Mouse (Mus musculus) urinary bladder, postnatal 14 days (tissue): ENCODE results near the gene Pptc7.
A peak's percentile ranks its signal among the peaks of the same experiment; 100 is the strongest.
"Not testable (repeated sequence)": the region's sequence is repeated elsewhere in the genome, so short reads cannot be mapped to it uniquely, and the experiment has no call there.

Experiments
- DNase-seq: peaks from one replicate; pipeline ENCODE4 v3.0.0; 2021; ENCODE audit warnings: low spot score

Pptc7 gene

DNA sequence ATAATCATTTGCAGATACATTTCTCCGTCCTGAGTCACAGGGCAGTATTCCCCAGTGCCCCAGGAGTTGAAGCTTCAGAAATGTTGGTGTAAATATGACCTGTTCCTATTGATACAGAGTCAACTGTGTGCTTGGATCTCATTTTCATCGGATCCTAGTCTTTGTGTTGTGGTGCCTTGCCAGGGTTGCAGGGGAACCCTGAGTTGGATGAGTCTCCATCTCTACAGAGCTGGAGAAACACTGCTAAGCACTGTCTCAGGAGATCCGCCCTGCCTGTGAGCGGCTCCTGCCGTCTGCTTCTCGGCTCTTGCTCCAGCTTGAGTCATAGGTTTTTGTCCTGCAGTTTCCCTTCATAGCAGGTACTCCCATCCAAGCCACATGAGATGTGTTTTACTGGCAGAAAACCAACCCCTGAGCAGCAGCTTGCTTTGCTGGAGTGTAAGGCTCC is 15.9 kb downstream of the Pptc7 start:
- DNase-seq = no peak

DNA sequence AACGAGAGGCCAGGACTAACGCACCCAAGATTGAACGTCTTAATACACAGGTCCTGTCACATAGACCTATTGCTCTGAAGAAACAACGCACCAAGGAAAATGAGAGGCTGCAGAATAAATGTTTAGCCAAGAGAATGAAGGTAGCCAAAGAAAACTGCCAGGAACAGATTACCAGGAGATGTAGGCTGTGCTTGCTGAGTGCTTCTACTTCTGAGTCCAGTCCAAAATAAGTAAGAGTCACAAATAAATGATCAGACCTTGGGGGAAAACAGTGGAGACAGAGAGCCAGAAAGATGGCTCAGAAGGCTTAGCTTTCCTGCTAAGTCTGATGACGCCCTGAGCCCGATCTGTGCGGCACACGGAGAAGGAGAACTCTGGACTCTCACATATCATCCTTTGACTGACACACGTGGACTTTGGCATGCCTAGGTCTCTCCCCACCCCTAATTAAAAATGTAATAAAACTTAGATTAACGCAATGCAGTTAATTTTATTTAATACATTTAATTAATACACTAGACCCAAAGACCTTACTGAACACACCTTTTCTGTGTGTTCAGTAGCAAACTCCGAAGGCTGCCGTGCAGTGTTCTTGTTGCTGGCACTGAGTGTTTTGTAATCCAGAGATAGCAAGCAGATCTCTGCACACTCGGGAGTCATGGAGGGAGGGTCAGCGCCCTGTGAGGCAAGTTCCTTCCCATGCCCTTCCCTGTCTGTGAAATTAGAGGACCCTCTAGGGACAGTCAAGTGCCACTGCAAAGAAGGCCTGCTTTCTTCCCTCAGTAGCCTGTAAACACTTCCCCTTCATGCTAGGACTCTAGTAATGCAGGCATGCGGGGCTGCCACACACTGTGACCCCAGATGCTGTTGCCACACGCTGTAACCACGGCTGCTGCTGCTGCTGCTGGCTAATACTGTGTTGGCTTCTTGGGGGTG is 18.9 kb downstream of the Pptc7 start:
- no peak for DNase-seq

DNA sequence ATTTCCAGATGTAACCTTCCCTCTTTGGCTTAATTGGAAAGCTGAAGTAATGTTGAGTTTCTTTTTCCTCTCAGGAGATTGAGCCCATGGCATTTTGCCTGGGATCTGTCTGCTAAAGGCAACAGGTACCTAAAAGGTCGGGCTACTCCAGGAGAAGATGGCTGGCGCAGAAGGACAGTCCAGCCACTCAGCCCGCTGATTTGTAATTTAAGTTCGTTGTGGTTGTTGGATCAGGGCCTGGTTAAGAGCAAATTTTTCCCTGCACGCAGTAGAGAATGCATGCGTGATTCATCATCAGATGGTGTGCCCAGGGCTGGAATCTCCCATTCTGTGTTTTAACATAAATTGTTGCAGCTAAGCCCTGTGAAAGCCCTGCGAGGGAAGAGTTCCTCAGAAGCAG is 19.8 kb downstream of the Pptc7 start:
- no peak for DNase-seq

DNA sequence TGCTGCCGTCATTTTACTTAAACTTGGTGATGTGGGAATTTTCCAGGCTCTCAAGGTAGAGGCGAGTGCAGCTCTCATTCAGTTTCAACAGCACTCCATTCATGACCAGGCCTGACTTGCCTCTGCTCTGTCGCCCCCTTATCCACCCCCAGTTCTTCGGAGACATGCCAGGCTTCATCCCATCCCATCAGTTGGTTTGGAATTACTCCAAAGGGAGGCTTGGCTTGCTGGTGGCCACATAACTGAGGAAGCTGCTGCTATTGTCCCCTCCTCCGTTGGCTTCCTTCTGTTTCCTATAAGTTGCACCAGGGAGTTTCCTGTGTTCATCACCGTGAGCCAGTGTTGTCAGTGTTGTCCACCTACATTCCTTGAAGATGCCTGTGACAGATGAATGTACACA is 20.4 kb downstream of the Pptc7 start:
- no peak for DNase-seq

DNA sequence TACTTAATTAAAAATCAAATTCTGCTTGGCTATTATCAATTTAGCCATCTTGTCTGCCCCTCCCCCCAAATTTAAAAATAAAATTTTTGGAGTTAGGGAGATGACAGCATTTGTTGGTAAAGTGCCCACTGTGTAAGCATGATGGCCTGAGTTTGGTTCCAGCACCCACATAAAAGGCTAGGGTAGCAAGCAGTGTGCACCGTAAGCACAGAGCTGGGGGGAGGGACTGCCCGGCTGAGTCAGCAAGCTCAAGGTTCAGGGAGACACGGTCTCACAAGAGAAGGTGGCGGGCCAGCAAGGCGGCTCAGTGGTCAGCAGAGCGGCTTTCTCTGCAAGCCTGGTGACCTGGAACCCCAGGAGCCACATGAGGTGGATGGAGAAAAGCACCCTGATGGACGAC is 21.3 kb downstream of the Pptc7 start:
- no peak for DNase-seq

DNA sequence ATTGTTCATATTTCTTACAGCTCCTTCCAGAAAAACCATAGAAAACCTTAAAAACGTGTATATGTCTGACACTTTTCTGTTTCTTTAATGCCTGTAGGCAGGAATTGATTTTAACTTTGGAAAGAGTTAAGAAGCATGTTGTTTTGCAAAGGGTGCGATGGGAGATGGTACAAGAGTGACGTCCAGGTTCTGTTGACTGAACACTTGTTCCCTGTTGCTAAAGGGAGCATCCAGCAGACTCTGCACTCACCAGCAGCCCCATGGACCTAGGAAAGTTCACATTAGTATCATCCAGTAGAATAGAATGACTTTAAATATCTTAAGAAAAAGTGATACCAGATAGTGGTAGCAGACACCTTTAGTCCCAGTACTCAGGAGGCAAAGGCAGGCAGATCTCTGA is 22.4 kb downstream of the Pptc7 start:
- DNase-seq = no peak

DNA sequence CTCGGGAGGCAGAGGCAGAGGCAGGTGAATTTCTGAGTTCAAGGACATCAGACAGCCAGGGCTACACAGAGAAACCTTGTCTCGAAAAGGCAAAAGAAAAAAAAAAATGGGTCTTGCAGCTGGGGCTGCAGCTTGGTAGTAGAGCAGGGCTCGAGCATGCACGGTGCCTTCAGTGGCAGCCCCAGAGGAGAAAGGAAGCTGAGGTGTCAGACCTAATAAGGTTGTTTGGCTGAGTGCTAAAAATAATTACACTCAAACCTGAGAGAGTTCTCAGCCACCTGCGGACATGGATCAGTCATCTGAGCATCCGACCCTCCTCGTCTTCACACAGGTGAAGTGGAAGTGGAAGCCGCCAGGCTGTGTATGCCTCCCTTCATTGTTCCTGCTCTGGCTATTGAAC is 26.5 kb downstream of the Pptc7 start:
- no peak for DNase-seq

DNA sequence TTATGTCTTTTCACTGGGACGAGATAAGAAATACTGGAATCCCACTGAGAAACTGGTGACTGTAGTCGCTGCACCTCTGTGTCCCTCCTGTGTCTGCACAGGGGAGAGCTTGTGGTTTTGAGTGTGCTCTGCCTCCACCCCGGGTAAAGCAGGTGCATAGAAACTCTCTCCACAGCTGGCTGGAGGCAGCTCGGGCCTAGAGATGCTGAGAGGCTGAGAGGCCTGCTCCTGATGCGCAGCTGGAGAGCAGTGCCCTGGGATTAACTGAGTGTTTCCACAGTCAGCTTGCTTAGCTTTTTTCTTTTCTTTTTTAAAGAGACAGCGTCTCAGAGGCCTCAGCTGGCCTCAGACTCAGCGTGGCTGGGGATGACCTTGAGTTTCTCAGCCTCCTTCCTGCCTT is 27.5 kb downstream of the Pptc7 start:
- DNase-seq = no peak

DNA sequence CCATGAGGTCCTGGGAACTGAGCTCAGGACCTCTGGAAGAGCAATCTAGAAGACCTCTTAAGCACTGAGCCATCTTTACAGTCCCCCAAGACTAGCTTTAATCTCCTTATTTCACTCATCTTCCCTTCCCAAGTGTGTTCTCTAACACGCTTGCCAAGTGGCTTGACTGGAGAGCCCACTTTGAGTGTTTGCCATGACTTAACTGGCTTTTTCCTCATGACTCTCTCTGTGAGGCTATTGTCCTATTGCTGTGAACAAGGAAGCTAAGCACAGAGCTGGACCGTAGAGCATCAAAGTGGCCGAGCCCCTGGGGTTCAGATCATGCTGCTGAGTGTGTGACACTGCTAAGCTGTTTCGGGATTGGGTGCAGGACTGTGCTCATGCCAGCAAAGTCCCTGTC is 28.2 kb downstream of the Pptc7 start:
- DNase-seq = no peak

DNA sequence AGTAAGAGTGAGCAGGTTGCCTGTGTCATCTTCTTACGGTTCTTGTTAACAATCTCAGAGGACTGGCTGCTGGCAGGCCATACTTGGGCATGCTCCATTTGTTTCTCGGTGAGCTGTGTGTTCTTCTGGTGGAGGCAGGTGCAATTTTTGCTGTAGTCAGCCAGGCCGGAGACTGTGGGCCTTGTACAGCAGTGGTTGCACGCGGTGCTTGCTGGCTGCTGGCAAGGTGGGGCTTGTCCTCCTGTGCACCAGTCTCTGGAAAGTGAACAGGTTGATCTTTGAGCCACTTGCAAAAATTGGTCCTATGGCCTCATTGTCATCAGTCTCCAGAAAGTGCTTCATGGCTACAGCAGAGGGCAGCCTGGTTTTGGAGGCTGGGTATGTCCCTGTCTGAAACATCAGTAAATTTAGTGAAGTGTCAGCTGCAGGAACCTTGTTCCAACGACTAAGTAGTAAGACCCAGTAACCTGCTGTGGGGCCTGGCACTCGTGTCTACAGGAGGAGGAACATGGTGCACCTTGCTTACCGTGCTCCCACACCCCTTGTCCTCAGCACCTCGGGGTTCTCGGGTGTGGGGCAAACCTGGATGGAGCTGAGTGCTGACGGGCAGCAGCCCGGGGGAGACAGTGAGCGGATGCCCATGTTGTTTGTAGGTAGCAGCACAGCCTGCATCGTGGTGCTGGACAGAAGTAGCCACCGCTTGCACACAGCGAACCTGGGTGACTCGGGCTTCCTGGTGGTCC is 28.9 kb downstream of the Pptc7 start:
- no peak for DNase-seq

DNA sequence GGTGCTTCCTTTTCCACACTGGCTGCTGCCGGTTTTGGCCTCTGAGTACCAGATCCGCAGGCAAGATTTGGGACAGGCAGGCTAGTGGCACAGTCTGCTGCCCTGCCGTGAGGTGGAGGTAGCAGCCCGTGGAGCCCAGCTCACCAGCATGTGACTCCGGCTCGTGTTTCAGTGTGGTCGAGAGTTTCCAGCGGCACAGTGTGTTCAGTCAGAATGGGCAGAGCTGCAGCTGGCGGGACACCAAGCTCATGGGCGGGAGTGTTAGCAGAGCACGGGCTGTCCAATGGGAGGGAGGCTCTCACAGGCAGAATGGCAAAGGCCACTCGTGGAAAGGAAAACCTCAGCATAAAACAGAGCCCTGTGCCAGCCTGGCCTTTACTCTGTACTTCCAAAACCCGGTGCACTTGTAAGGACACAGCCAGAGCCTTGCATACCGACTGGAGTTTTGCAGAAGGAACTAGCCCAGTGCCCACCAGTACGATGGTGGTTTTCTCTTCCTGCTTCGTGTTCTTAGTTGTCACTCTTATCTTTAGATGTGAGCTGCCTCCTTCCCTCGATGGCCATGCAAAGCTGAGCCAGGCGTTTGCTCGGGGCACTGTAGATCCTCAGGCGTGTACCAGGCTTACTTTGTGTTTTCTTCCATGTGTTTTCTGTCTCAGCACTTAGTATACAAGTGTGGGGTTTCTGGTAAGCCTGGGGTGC is 31.0 kb downstream of the Pptc7 start:
- DNase-seq = peak; percentile 90

DNA sequence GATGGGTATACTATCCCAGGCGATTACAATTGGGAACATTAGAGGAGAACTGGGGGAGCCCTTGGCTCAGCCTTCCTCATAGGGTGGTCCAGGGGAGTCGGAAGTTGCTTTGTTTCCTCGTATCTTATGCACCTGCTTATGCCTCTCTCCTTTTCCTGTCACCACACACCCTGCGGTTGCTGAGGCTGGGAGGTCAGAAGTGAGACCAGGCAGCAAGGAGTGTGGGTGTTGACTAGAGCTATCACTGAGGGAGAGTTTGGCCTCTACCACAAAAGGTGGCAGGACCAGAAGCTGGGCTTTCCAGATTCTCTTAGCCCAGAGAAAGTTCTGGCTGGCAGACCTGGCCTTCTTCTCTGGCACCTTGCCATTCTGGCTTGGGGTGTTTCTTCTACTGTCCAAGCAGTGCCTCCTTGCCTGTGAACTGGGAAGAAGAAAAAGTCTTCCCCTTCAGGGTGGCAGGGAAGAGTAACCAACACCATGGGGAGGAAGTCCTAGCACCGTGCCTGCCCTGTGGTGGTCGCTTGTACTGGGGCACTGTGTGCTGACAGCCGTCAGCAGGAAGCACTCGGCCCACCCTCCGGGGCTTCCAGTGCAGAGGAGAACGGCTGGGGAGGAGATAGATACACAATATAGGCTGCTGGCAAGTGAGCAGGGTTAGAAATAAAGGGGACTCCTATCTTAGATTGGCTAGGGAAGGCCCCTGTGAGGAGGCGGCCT is 33.3 kb downstream of the Pptc7 start:
- DNase-seq = peak; percentile 41

DNA sequence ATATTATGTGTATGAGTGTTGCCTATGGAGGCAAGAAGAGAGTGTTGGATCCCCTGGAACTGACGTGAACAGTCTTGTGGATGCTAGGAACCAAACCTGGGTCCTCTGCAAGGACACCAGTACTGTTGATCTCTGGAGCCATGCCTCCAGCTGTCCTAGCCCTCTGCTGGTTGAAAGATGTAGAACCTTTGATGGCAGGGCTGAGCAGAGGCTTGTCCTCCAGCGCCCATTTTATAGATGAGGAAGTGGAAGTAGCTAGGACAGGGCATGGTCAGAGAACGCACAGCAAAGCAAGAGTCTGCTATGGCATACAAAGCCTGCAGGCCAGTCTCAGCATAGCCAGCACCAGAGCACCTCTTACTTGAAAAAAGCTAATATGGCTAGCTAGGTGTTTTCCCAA is 33.9 kb downstream of the Pptc7 start:
- no peak for DNase-seq

DNA sequence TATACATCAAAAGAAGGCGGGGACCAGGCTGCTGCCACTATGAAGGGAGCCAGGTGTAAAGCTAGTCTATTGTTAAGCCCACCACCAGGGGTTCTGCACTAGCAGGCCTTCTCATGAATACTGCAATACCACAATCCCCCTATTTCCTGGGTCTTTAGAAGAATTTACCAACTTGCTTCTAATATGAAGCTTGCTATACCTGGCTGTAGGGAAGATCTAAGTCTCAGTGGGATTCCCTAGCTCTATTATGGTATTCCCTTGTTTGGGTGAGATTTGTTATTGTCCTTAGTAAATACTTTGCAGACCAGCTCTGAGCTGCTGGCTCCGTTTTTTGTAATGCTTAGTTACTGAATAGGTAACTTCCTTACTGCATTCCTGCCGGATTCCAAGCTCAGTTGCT is 34.8 kb downstream of the Pptc7 start:
- DNase-seq = not testable (repeated sequence)

DNA sequence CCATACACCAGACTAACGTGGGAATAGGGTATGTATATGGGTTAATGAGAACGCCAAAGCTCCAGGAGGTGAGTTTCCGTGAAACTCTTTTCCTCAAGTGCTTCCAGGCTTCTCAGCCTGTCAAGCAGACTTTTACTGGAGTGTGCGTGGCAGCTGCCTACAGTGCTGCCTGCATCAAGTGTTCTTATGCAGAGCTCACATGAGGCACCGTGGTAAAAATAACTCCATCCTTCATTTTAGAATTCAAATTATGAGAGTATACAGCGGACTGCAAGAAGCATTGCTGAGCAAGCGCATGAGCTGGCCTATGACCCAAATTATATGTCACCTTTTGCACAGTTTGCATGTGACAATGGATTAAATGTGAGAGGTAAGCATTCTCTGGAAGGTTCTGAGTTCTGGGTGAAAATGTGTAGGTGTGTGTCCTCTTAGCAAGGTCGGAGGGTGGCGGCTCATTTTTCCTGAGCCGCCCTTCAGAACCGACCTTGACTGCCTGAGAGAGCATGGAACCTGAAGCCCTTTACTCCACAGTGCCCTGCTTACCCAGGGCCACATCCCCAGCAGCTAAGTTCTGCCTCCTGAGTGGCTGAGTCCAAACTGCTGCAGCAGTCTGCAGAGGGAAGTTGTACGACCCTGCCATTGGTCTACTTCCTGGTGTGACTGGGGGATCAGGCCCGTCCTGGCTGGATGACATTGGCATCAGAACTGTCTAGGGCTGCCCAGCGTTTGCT is 35.5 kb downstream of the Pptc7 start:
- DNase-seq = no peak

DNA sequence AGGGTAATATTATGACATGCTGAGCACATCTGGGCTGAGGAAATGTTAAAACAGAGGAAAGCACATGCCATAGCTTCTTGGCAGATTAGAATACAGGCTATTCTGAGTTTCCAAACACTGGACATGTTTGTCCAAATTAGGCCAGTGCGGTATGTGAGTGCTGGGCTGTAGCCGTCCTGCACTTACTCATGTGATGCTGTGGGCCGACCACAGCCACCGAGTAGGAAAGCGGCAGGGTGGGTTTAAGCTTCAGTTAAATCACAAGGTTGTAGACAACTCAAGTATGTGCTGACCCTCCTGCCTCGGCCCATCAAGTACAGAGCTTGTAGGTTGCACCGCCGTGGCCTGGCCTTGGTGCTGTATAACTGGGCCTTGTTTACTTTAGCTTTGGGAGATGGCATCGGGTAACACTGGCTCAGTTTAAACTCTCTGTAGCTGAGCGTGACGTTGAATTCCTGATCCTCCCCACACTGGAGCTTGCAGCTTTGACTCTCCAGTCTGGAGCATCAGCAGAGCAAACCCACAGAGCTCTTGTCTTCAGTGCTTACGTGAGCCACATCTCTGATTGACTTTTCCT is 36.1 kb downstream of the Pptc7 start:
- DNase-seq = no peak

DNA sequence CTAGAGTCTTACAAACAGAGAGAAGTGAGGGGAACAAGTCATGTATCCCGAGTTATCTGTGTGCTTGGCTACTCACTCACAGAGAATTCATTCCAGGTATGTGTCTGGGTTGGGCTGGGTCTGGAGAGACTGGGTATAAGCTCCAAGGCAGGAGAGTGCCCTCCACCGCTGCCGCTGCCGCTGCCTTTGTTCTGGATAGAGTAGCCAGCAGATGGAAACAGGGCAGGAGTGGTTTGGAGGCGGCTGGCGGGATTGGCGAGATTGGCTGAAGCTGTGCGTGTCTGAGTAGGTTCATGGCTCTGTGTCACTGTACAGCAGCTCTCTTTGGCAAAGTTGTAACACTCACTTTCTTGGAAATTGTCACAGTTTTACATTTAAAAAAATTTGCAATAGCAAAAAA is 39.4 kb downstream of the Pptc7 start:
- DNase-seq = no peak

DNA sequence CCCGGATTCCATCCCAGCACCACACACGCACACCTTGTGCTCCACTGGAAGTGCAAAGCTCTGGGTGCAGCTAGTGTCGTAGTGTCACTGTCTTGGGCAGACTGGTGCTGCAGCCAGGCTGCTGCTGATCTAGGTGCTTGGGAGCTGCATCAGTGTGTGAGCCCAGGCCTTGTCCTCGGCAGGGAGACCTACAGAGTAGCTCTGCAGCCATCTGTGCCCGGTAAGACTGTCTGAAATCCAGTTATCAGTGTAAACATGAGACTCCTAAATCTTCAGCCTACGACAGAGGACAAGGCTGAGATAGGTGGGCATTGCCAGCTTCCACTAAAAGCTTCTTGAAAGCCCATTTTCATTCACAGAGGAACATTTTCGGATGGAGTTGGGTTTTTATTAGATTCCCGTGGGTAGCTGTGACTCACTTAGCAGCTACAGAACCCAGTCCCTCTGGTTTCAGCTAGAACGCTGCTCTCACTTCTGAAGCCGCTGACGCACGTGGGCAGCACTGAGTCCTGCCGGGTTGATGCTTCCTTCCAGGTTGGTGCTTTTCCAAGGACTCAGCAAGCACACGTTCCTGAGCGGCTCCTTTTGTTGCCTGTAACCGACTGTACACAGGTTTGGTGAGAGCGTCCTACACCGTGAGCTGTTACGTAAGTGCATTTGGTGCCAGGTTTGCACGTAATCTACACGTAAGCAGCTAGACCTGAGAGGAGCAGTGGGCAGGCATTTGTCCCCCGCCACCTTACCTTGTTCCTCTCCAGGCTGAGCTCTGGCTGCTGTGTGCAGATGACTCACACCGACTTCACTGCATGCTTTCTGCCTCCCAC is 40.7 kb downstream of the Pptc7 start:
- DNase-seq = peak; percentile 28

DNA sequence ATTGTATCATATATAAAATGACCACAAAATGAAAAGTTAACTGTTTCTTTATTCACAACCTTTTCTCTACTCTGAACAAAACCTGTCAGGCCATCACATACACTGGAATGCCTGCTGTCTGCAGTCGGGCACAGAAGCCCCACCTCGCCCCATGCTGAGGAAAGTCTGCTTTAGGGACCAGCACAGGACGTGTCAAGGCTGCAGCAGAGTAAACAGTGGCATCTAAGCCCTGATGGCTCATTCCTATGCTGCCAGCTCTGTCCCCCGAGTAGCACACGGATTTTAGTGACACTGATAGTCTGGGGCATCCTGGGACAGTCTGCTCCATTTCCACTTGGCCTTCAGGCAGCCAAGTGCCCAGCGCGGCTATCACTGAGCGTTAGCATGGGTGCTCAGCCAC is 41.3 kb downstream of the Pptc7 start:
- DNase-seq = no peak

DNA sequence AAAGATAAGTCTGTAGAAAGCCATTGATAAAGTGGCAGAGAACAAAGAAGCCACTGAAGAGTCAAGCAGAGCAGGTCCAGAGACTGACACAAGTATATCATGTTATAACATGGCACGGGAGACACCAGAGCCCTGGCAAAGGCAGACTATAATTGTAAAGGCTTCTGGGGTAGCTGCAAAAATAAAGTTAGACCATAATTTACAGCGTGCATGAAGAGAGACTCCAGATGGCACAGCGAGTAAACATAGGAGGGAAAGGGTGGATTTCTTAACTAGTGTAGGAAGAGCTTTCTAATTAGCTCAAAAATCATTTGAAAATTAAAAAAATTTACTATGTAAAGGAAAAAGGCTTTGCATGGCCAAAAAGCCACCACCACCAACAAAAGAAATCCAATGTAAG is 43.1 kb downstream of the Pptc7 start:
- no peak for DNase-seq
